Mouse (Mus musculus) testis, adult 2 months (tissue): ENCODE measurements around the gene Fnbp4. TPM values are rescaled to one million over a fixed set of nuclear protein-coding genes. Genes with fewer than 3 reads are reported as not detected.

Experiments
- H3K27ac ChIP-seq: fragments of 200-500 bp; 2 replicates; pipeline ENCODE4 v1.5.1; 2012; ENCODE audit warnings: low read depth, low read length; ENCODE audit not compliant: control insufficient read depth, insufficient read depth
- H3K27me3 ChIP-seq: fragments of 200-500 bp; 2 replicates; pipeline ENCODE4 v1.6.1; 2012; ENCODE audit warnings: mild to moderate bottlenecking, low read length, moderate library complexity; ENCODE audit not compliant: control insufficient read depth, insufficient read depth
- H3K36me3 ChIP-seq: fragments of 200-500 bp; 2 replicates; pipeline ENCODE4 v1.6.1; 2012; ENCODE audit warnings: mild to moderate bottlenecking, low read length; ENCODE audit not compliant: control insufficient read depth, insufficient read depth
- H3K4me1 ChIP-seq: fragments of 200-500 bp; 2 replicates; pipeline ENCODE4 v1.6.1; 2012; ENCODE audit warnings: low read length; ENCODE audit not compliant: control insufficient read depth, insufficient read depth
- H3K4me3 ChIP-seq: fragments of 200-500 bp; 2 replicates; pipeline ENCODE4 v1.5.1; 2012; ENCODE audit warnings: low read depth, mild to moderate bottlenecking, low read length, moderate library complexity, mixed read lengths; ENCODE audit not compliant: control insufficient read depth
- CTCF ChIP-seq: fragments of 200-500 bp; IDR thresholded peaks from 2 replicates; pipeline ENCODE4 v1.5.1; 2012; ENCODE audit warnings: low read depth, mild to moderate bottlenecking, inconsistent platforms, low read length, moderate library complexity; ENCODE audit not compliant: control insufficient read depth, insufficient read depth, insufficient replicate concordance
- POLR2A ChIP-seq: fragments of 200-500 bp; IDR thresholded peaks from 2 replicates; pipeline ENCODE4 v1.6.1; 2012; ENCODE audit warnings: low read depth, mild to moderate bottlenecking, inconsistent platforms, low read length, moderate library complexity; ENCODE audit not compliant: control insufficient read depth
- polyA plus RNA-seq: library from polyadenylated mRNA; depleted of rRNA; stranded (reverse); fragments of >200 nt; gene quantifications from 2 replicates; pipeline ENCODE4 v1.2.3, GENCODE M21; 2012; rRNA removed

Fnbp4 gene
- polyA plus RNA-seq: 30.0 and 33.5 TPM in 2 replicates

- no peaks in the 10 kb centered on the region; the same call in 1 of the 2 replicates for H3K36me3 ChIP-seq
- H3K27ac ChIP-seq: peak within 1 kb of the TSS; percentile 88
- peaks cover 6% of the 10 kb centered on the region for H3K4me1 ChIP-seq
- TF ChIP-seq POLR2A (peak; percentile 74), CTCF (no peak)
- H3K27me3 ChIP-seq: no peaks in the 10 kb centered on the region
- peak within 1 kb of the TSS; percentile 92 for H3K4me3 ChIP-seq
These were observed at the start of gene Fnbp4 for GRCm38 (mm10) chr2:90745053-90745678. Gene Fnbp4, plus strand, starts transcription at chr2:90745370.

- peaks cover 1% of the 10 kb centered on the region for H3K36me3 ChIP-seq
- H3K27ac ChIP-seq: no peak overlapping the region
- no peaks in the 10 kb centered on the region for H3K4me1 ChIP-seq
- H3K27me3 ChIP-seq: no peaks in the 10 kb centered on the region
- no peak for TF ChIP-seq POLR2A
- no peak for TF ChIP-seq CTCF
- H3K4me3 ChIP-seq: no peak overlapping the region
These were observed 44.2 kb upstream of the Fnbp4 start for GRCm38 (mm10) chr2:90700943-90701342.

DNA sequence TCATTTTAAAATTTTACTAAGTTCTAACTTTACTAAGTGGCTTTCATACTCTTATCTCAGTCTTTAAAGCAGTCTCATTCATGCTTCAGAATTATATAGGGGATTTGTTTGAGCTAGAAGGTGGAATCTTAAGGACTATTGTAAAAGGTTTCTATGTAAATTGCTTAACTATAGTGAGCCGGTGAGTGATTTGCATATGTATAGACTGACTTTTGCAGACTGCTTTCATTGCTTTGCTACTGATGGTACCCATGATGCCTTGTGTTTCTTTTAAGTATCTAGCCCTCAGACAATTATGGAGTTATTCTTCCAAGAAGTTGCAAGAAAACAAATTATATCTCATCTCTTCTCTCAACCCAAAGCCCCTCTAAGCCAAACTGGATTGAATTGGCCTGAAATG, 36.6 kb upstream of the Fnbp4 start:
- TF ChIP-seq CTCF (no peak), POLR2A (no peak)
- no peaks in the 10 kb centered on the region for H3K27me3 ChIP-seq
- H3K36me3 ChIP-seq: no peaks in the 10 kb centered on the region; the same call in none of the 2 replicates
- H3K4me1 ChIP-seq: no peaks in the 10 kb centered on the region
- H3K4me3 ChIP-seq: no peak overlapping the region
- H3K27ac ChIP-seq: no peak overlapping the region

- TF ChIP-seq POLR2A (no peak), CTCF (no peak)
- Histone ChIP-seq H3K4me3 (no peak overlapping the region), H3K27ac (no peak overlapping the region), H3K36me3 (peaks cover 1% of the 10 kb centered on the region; the same call in 1 of the 2 replicates), H3K27me3 (no peaks in the 10 kb centered on the region), H3K4me1 (no peaks in the 10 kb centered on the region)
These were observed 29.5 kb upstream of the Fnbp4 start for GRCm38 (mm10) chr2:90715555-90716092.

GRCm38 (mm10) chr2:90717366-90717765, 27.8 kb upstream of the Fnbp4 start:
- Histone ChIP-seq H3K4me1 (no peaks in the 10 kb centered on the region), H3K36me3 (peaks cover 3% of the 10 kb centered on the region), H3K4me3 (no peak overlapping the region), H3K27me3 (no peaks in the 10 kb centered on the region), H3K27ac (no peak overlapping the region)
- TF ChIP-seq POLR2A (no peak), CTCF (no peak)

- no peak for TF ChIP-seq CTCF
- Histone ChIP-seq H3K27ac (no peak overlapping the region), H3K4me3 (no peak overlapping the region), H3K4me1 (no peaks in the 10 kb centered on the region), H3K36me3 (peaks cover 3% of the 10 kb centered on the region), H3K27me3 (no peaks in the 10 kb centered on the region)
These were observed 27.2 kb upstream of the Fnbp4 start for GRCm38 (mm10) chr2:90717948-90718347.

- no peaks in the 10 kb centered on the region for H3K27me3 ChIP-seq
- peaks cover 9% of the 10 kb centered on the region for H3K36me3 ChIP-seq
- no peaks in the 10 kb centered on the region for H3K4me1 ChIP-seq
- TF ChIP-seq POLR2A (no peak), CTCF (no peak)
- H3K27ac ChIP-seq: no peak overlapping the region
- no peak overlapping the region for H3K4me3 ChIP-seq
These were observed 18.4 kb upstream of the Fnbp4 start for GRCm38 (mm10) chr2:90726818-90727217.
